Mouse (Mus musculus): ENCODE measurements around the gene Asic2.

Asic2 gene

DNA sequence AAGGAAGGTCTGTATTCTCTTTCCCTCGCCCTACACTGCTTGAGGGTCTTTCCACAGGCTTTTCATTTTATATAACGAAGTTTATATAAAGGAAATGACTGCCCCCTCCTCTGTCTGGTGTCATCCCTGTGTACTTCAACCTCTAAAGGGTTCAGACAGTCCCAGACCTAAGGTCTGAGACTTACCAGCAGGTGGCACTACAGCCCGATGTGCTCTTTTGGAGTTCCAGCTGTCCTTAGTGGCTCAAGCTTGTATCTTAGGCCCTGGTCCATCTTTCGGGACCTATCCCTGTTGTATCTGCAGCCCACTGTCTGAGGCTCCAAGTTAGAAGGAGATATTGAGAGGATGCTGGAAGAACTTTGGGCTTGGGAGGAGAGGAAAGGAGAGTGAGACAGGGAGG, 1061.8 kb downstream of the Asic2 start:
- DNase-seq (ENCODE audit: low spot score) = peak; percentile 15

DNA sequence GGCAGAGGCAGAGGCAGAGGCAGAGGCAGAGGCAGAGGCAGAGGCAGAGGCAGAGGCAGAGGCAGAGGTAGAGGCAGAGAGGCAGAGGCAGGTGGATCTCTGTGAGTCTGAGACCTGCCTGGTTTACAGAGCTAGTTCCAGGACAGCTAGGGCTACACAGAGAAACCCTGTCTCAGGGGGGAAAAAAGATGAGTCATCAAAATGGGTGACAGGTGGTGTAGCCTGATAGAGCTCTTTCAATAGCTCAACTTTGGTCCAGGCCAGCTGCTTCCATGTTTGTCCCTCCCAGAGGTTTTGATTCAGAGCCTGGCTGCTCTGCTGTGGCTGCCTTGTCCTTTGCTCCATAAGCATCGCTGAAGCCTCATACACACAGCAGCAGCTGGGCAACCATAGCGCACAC, 1063.7 kb downstream of the Asic2 start:
- DNase-seq (ENCODE audit: low spot score) = no peak

DNA sequence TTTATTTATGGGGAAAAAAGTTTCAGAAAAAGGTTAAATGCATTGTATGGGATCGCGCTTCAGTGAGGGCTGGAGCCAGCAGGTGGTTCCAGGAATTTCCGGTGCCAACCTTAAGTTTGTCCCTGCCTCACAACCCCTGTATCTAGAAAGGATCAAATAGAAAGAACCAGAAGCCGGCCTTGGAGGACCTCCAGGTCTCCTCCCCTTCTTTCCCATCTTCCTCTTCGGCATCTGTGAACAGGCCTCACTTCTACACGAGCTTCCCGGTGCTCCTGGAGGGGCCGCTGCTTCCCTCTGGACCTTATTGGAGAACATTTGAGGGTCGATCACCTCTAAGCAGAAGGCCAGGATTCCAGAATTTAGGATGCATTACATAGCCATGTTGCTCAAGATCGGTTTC, 1064.8 kb downstream of the Asic2 start:
- DNase-seq (ENCODE audit: low spot score) = no peak

DNA sequence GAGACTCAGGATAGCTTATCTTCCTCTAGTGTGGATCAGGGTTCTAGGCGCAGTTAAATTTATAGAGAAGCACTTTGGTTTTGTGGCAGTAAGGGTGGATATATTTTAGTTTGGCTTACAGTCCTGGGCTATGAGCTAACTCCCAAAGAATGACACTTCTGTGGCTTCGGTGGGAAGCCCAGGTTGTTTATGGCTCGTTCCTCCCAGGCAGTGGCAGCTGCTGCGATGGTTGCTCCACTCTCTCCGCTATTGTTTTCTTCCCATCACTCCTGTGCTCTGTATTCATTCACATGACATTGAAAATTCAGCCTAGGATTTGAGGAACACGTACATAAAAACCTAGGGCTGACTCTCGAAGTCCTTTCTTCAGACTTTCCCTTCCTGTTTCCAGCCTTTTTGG, 1065.6 kb downstream of the Asic2 start:
- DNase-seq (ENCODE audit: low spot score) = no peak

DNA sequence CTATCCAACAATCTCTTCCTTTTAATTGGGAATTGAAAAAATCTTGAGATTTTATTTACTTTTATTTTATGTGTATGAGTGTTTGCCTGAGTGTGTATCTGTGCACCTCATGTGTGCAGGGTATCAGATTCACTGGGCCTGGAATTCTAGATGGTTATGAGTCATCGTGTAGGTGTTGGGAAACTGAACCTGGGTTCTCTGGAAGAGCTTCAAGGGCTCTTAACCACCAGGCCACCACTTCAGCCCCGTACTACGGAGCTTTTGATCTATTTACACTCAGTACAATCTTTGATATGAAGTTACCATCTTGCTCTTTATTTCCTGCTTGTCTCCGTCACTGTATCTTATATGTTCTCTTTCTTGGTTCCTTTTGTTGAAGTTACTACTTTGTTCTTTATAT, 1067.7 kb downstream of the Asic2 start:
- no peak for DNase-seq (ENCODE audit: low spot score)

DNA sequence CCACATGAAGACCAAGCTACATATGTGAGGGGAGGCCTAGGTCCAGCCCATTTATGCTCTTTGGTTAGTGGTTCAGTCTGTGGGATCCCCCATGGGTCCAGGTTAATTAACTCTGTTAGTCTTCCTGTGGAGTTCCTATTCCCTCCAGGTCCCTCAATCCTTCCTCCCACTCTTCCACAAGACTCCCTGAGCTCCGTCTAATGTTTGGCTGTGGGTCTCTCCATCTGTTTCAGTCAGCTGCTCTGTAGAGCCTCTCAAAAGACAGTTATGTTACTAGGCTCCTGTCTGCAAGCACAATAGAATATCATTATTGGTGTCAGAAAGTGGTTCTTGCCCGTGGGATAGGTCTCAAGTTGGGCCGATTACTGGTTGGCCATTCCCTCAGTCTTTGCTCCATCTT, 1072.4 kb downstream of the Asic2 start:
- no peak for DNase-seq (ENCODE audit: low spot score)

DNA sequence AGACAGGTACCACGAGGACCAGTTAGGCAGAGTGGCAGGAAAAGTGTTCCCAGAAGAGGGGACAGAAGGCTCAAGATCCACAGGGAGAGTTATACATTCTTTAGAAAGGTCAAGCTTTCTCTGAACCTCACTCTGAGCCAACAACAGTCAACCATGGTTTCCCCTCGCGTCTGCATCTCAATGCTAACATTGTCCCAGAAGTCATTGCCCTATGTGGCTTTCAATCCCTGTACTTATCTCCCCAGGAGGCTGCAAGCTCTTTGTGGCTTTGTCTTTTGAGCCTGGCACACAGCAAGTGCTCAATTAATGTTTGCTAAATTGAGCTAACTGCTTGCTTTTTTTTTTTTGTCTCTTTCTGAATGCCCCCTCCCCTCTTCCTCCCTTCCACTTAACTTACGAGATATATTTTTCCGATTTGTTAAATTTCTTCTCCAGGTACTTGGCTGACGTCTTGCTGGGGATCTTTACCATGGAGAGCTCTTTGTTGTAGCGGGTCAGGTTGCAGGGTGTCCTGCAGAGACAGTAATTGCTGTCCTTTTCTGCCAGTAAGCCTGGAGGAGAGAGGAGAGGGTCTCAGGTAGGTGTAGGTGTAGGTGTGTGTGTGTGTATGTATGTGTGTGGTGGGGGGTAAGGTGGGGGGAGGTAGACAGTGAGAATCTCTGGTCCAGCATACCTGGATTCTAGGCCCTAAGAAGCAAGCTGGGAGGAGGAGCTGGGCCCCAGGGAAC, 1078.8 kb downstream of the Asic2 start:
- no peak for DNase-seq (ENCODE audit: low spot score)

DNA sequence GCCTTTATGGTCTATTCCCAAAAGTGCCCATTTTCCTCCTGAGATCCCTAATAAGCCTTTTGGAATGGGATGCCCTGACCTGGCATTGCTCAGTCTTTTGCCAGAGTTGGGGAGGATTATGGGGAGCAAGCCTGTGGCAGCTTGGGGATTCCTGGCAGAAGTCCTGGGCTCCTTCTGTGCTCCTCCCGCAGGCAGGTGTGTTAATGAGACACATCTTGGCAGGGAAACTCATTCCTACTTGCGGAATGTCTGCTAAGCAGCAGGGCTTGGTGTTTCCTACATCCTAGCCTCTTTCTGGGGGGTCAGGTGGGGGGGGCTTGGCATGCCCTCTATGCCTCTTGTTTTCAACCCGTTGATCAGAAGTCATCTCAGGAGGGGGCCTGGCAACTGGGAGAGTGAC, 1081.2 kb downstream of the Asic2 start:
- no peak for DNase-seq (ENCODE audit: low spot score)

DNA sequence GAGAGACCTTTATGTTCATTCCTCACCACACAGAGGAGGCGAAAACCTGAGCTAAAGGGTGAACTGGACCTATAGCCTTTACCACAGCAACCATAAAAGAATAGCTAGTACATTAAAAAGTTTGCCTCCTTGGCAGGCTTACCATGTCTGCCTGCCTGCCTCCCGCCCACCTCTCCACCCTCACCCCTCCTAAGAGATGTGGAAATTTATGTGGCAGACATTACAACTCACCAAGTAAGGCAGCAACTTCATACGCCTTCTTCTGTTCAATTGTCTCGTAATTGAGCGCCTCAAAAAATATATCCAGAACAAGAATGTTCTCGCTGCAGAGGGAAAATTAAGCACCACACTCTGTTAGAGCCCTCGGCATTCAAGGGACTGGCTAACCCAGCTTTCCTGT, 1081.9 kb downstream of the Asic2 start:
- no peak for DNase-seq (ENCODE audit: low spot score)

DNA sequence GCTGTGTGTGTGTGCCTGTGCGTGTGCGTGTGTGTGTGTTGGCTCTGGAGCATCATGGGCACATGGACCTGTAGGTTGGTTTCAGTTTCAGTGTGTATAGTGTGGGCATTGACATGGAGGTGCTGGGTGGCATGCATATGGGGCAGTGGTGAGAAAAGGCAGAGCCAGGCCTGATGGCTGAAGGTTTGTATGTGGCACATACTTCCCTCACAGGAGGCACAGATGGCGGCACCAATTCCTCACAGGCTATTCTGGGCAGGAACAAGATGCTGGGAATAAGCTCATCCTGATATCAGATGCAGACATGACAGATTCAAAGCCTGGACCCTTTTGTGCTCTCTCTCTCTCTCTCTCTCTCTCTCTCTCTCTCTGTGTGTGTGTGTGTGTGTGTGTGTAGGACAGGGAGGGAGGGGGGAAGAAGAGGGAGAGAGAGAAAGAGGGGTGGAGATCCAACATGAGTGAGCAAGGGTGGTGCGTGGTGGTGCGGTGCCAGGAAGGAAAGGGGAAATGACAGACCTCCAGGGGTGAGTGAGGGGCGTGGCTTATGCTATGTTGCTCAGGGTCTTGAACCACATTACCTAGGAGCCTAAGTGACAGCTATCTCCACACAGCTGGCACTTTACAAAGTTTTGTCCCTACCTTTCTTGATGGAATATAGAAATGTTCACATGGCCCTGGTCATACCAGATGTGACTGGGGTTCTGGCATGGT, 1083.6 kb downstream of the Asic2 start:
- no peak for DNase-seq (ENCODE audit: low spot score)

DNA sequence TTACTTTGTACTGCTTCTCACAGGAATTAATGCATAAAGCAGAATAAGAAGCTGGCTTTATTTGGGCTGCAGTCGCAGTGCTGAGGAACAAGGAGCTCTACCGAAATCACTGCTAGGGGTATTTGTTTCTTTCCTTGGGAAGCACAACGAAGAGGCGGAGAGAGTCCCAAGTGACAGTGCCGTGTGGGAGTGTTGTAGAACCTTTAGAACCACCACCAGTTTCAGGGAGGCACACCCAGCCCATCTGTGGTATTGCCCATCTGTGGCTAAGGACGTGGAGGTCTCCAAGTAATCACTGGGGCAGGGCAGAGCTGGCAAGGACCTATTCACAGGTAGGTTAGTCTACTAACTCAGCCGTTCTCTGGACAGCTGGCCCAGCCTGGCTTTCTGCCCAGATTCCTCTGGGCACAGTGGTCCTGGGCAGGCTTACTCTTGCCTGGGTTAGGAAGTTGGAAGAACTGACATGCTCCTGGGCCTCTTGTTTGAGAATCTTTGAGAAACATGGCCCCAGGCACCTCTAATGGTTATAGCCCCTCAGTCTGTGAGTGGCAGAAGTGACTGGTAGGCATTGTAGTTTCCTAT, 1085.9 kb downstream of the Asic2 start:
- DNase-seq (ENCODE audit: low spot score) = no peak

DNA sequence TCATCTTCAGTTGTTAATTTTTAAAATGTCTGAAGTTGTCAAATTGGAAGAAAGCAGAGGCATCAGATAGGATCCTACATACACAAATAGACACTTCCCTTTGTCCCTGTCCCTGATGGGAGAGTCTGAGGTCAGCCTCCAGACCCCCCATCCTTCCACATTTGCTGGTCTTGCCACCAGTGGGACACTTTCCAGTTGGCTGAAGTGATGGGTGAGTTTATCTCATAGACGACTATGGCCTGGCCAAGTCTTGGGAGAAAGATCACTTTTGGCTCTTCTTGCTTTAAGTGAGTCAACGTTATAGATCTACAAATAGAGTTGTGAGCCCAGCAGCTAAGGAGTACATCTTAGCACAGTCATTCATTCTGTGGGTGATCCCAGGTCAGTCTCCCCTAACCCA, 1090.2 kb downstream of the Asic2 start:
- DNase-seq (ENCODE audit: low spot score) = no peak

DNA sequence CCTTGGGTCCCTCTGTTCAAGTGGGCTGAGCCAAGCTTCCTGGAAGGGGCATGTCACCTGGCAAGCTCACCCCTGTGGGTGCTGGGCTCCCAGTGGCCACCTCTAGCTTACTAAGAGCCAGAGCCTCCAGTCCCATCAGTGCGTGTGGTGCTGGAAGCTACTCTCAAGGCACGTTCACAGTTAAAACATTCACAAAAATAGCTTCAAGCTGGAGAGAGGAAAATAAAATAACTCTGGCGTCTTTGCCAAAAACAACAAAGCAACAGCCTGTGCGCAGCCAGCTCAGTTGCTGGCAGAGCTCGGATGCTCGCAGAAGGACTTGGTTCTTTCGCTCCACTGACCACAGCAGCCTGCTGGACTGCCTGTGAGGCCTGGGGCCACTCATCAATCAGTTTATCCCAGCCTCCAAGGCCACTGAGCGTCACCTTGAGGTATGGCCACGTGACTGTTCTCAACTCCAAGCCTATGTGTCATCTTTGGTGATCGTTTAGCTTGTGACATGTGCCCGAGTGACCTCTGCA, 1091.1 kb downstream of the Asic2 start:
- DNase-seq (ENCODE audit: low spot score) = peak; percentile 21

DNA sequence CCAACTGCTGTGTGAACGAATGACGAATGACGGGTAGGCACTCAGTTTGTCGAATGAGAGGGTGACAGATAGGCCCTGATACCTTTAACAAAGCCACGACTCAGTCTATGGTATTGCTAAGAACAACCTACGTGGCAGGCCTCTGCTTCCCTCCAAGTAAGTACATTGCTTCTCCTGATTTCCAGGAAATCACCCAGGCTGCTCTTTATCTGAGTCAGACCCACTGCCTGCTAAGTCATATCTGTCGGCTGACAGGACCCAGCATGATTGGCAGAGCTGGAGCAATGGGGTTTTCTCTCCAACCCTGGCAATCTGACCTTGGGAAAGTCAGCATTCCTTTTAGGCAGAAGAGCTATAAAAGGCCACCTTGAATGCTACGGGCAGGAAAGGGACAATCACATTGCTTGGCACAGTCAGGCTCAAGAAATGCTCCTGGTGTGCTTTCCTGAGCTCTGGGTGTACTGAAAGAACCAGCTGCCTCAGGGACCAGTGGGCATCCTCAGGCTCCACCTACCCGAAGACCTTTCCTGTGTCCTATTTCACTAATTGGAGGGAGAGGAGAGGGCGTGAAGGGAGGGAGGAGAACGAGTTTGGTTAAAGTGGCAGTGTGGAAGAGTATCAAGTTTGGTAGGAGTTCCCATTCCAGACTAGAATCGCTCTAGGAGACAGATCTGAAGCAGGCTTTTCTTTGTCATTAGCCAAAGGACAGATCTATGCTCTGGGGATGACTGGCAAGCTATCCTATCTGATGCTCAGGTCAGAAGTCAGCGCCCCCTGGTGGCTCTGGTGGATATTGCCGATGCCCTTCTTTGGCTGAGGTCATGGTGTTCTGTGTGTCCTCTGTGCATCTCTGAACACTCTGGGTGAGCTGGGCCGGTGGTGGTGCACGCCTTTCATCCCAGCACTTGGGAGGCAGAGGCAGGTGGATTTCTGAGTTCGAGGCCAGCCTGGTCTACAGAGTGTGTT, 1095.5 kb downstream of the Asic2 start:
- peak; percentile 19 for DNase-seq (ENCODE audit: low spot score)

DNA sequence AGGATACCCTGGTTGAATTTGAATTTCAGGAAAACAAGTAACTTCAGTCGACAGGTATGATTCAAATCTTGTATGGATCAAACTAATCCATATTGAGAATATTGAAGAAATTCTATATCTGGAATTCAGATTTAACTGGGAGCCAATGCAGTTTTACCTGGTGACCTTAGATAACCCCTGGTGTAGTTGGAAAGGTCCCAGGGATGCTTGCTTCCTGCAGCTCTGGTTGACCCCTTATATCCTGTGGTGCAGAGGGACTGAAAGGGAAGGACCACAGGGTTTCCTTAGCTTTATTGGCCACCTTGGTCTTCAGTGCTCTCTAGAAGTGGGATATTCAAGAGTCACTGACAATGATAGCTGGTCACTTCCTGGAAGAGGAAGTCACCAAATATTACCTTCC, 1100.2 kb downstream of the Asic2 start:
- DNase-seq (ENCODE audit: low spot score) = no peak

DNA sequence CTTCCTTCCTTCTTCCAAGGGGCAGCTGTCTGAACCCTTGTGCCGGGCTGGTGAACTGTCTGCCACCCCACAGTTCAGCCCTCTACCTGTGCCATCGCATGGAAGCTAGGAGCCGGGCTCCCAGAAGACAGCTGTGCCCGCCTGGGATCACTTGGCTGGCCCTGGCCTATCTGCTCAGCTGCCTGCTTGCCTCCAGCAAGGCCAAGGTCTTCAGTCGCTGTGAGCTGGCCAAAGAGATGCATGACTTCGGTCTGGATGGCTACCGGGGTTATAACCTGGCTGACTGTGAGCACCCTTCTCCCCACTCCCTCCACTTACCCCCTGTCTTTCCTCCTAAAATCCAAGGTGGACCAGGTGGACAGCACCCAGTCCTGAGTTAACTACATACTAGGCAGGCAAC, 1105.3 kb downstream of the Asic2 start:
- no peak for DNase-seq (ENCODE audit: low spot score)

DNA sequence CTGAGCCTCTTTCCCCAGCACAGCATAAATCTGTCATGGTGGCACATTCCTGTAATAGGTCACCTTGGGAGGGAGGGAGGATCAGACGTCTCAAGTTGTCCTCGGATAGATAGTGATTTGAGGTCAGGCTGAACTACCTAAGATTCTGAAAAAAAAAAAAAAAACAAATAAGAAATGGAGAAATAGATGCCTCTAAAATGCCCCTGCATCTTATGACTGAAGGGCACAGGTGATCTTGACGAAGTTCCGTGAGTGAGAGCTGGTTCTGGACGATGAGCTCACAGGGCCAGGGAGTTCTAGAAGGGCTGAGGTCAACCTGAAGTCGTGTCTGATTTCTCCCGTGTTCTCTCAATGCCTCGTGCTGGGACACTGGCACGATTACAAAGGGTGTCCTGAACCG, 1110.2 kb downstream of the Asic2 start, which contains the start of gene Spaca3:
TSS of gene Spaca3 (plus strand) at position 301 of the 400 bp plus-strand sequence.
- no peak for DNase-seq (ENCODE audit: low spot score)

DNA sequence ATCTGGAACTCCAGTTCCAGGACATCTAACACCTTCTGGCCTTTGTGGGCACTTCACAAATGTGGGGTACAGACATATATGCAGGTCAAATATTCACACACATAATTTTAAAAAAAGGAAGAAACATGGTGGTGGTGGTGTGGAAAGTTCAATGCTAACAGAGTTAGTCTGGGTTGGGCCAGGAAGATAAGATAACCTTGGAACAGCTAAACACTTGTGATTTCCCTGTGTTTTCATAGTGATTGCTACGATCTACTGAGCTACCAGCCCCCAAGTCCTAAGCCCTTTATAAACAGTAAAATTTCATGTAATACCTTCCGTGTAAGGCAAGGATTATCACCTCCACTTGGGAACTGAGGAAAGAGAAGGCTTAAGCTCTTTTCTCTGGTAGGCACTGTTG, 1111.4 kb downstream of the Asic2 start:
- no peak for DNase-seq (ENCODE audit: low spot score)

DNA sequence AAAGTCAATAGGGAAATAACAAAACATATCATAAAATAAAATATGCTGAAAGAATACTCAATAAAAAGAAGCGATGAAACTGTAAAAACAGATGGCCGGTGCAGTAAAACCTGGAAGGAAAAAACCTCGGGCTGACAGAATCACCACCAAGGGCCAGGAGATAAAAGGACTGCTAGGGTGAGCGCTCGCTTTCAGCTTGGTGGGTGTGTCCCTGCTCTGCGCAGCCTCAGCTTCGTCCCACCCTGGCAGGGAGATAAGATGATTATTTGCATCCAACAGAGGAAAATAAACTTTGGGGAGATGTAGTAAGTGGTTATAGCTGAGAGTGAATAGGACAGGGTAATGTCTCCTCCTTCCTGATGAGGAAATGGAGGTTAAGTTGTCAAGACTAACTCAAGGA, 1113.3 kb downstream of the Asic2 start:
- no peak for DNase-seq (ENCODE audit: low spot score)

DNA sequence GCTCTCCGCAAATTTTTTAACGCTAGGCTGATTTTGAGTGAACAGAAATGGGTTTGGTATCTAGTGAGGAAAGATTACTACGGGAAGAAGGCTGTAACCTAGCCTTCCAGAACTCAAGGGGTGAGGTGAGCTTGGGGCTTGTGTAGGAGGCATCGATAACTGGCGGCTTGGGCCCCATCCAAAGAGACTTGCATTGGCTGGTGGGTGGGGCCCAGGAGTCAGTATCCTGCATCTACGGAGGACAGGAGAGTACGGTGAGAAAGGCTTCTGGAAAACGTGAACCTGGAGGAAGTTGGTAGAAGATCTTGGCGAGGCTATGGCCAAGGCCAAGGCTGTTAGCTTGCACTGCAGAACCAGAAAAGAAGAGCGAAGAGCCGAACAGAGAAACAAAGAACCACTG, 1113.8 kb downstream of the Asic2 start:
- DNase-seq (ENCODE audit: low spot score) = no peak

DNA sequence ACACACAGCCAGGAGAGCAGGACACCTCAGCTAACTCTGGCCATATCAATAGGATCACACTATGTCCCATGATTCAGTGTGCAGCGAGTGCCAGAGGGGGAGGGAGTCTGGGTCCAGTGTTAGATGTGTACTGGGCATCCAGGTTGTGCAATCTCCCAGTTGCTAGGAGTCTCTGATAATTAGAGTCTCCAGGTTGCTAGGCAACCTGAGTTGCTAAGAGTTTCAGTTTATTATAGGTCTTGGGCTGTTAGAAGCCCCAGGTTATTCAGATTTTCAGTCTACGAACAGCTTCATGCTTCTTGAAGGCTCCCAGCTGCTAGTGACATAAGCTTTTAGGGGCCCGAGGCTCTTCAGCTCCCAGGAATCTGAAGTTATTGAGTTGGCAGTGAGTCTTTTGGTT, 1115.2 kb downstream of the Asic2 start:
- DNase-seq (ENCODE audit: low spot score) = no peak

DNA sequence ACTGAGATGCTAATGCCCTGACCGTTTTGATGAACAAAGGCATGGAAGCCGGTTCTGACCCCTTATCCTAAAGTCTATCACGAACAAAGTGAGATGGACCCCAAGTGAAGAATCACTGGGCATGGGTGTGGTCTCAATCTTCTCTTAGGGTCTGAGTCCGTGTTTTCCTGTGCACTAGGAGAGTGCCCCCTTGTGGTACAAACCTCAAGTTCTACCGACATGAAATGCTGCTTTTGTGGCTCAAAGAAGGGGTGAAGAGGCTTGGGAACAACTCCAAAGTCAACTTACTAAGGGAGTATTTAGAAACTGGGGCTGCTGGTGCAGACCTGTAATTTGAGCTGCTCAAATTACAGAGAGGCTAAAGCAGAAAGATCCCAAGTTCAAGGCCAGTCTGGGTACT, 1116.4 kb downstream of the Asic2 start:
- DNase-seq (ENCODE audit: low spot score) = no peak

Data from ovary, postnatal 10 days (tissue).